Mouse (Mus musculus) embryo, embryonic 11 days (tissue): ENCODE data around the gene Dtd2.

Experiments
- DNase-seq: peaks from one replicate; pipeline ENCODE4 v3.0.0-alpha.2; 2015

Gene Dtd2

DNA sequence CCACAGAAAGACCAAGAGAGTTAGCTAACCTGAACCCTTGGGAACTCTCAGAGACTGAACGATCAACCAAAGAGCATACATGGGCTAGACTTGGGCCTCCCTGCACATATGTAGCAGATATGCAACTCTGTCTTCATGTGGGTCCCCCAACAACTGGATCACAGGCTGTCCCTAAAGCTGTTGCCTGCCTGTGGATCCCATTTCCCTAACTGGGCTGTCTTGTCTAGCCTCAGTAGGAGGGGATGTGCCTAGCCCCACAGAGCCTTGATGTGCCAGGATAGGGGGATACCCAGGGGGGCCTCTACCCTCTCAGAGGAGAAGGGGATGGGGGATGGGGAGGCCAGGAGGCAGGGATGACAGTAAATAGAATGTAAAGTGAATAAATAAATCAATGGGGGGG lies 22.7 kb downstream of the Dtd2 start:
- DNase-seq = no peak

DNA sequence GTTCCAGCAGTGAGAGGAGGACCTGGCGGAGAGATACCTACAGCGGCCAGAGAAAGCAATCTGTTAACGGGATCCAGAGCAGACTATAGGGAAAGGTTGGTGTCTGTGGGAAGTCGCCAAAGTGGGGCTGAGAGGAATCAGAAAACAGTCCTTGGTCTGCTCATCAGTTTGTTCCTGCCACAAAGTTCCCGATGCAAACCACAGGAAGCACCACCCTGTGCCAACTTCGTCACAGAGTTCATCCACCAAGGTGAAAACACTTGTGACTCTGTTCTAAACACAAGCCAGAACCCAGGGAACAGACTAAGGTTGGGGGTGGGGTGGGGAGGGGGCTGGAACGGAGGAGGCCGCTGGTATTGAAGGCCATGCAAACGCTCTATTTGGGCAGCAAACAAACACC lies 29.8 kb downstream of the Dtd2 start:
- no peak for DNase-seq

DNA sequence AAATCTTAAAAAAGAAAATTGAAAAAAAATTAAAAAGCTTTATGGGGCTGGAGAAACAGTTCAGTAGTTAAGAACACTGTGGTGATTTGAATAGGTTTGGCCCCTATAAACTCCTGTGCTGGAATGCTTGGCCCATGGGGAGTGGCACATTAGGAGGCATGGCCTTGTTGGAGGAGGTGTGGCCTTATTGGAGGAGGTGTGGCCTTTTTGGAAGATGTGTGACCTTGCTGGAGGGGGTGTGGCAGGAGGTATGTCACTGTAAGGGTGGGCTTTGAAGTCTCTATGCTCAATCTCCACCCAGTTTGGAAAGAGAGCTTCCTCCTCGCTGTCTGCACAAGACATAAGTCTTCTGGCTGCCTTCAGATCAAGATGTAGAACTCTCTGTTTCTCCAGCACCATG lies 31.9 kb downstream of the Dtd2 start:
- DNase-seq = no peak

- no peak for DNase-seq
These were observed 33.8 kb downstream of the Dtd2 start for GRCm38 (mm10) chr12:51972269-51973065.

DNA sequence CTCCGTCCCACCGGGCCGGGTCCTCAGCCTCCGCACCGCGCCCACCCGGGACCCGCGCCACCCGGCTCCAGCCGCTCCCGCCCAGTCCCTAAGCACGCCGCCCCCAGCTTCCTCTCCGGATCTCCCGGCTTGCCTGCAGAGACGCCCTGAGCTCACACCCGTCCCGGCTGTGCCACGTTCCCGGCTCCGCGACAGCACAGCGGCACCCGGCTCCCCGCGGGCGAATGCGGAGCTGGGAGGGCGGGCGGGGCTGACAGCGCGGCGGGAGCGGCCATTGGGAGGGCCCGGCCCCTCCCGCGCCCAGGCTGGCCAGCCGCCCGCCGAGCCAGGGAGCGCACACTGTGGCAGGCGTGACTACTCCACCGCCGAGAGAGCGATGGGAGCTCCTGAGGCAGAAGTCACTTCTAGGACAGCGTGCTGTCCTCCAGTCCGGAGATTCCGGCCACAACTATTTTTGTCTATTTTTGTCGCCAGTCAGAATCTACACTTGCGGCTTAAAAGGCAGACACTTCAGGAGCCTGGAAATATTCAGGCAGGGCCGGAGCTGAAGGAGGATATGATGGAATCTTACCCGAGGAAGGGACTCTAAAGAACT lies 35.1 kb downstream of the Dtd2 start, which contains the start of gene Heatr5a:
Gene Heatr5a (minus strand): TSS at position 252 of the 595 bp plus-strand sequence.
- DNase-seq = peak; percentile 95

- no peak for DNase-seq
These were observed 35.8 kb downstream of the Dtd2 start for GRCm38 (mm10) chr12:51970352-51971069.

DNA sequence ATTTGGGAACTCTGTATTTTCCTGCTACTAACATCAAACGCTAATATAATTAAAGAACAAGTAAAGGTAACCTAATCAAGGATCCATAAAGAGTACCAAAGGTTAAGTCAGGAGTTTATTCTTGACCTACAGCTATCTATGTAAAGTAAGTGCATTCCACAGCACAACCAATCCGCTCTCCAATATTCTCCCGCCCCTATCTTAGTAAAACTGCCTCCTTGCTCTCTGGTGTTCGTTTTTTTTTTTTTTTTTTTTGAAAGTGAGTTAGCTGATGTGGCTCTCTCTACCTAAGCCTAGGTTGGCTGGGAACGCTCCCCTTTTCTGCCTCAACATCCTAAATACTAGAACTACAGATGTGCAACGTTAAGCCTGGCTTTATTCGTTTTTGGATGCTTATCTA lies 36.4 kb downstream of the Dtd2 start:
- no peak for DNase-seq

GRCm38 (mm10) chr12:51969092-51969491 lies 37.2 kb downstream of the Dtd2 start:
- DNase-seq = no peak

DNA sequence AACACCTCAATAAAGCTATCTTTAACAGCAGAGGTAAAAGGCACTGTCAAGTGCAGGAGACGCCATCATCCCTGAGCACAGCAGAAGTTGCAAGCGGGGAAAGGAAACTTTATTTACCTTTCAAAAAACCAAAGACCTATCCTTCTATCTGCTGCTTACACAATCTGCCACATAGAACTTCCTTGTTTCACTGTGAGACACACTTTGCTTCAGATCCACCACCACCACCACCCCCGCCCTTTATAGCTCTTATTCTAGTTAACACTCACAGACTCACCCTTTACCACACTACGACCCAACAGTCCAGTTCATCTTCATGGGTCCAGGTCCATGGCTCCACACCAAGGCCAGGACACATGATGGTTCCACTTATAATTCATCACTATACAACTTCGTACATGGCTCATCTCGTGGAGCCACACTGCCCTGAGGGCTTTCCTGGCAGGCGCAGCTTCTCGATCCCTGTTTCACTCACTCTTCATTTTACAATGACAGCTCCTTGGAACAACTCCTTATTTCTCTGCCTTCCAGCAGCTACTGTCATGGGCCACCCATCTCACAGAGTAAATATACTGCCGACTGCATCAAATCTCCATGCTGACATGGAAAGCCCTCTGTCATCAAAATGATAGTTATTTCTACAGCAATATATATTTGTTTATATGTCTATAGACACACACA lies 38.2 kb downstream of the Dtd2 start:
- DNase-seq = no peak

GRCm38 (mm10) chr12:51957626-51958025 lies 48.7 kb downstream of the Dtd2 start:
- DNase-seq = no peak

- DNase-seq = no peak
These were observed 54.0 kb downstream of the Dtd2 start for GRCm38 (mm10) chr12:51952309-51952708.

DNA sequence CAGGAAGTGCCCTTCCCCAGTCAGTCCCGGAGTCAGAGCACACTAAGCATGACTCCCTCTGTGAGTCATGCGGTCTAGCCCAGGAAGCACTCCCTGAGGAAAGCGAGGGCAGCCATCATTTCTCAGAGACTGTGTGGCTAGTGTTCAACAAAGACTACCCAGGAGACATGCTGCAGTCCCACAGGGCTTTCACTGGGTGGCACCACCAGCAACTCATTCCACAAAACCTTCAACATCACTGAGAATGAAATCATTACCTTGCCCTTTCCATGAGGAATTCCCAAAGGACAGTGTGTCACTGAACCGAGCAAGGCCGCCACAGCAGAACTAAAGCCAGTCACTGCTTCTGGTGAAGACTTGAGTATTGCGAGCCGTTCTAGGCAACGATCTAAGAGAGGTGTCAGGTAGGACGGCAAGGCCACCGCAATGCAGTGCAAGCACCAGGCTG lies 58.8 kb downstream of the Dtd2 start:
- DNase-seq = no peak

DNA sequence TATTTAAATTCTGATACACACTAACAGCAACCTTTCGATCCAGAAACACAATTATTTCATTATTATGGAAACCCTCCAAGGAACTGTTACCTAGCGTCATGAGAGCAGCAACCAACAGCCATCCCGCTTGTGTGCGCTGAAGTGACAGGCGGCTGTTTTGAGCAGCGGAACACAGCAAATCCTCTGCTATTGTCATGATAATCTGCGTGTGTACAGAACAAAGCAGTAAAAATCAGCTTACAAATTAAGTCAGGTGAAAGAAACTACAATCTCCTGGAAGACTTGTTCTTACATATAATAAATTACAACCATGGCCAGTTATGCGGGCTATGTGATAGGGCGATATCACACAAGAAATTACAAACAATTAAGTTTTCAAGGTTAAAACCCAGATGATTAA lies 61.0 kb downstream of the Dtd2 start:
- DNase-seq = no peak

- no peak for DNase-seq
These were observed 66.5 kb downstream of the Dtd2 start for GRCm38 (mm10) chr12:51939848-51940247.
